Mouse (Mus musculus): ENCODE results near the gene Smc4. TPM values are rescaled to one million over a fixed set of nuclear protein-coding genes. Genes with fewer than 3 reads are reported as not detected.

Gene Smc4
- polyA plus RNA-seq, 1 experiment from 2014 or later = 96.6 TPM

DNA sequence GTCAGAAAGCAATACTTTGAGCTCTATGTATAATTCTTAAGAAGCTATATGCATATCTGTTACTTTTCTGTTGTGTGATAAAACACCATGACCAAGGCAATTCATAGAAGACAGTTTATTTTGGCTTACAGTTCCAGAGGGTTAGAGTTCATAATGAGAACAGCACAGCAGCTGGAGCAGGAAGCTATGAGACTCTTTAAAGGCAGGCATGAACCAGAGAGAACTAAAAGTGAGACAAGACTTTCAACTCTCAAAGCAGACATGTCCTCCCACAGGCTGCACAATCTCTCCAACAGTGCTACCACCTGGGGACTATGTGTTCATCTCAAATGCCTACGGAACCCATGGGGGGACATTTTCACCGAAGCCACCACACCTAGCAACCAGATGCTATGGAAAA is 35.6 kb downstream of the Smc4 start:
- H3K9me3 ChIP-seq (replicated peaks; ENCODE audit: control insufficient read depth, low read length) = no peaks in the 10 kb centered on the region
- no peaks in the 10 kb centered on the region for H3K27me3 ChIP-seq (replicated peaks; ENCODE audit: control insufficient read depth, insufficient read depth, low read length)
- 89% methylated on average over 2 of the region's 2 CpGs for WGBS
- peaks cover 5% of the 10 kb centered on the region for H3K4me1 ChIP-seq (ENCODE audit: control insufficient read depth, insufficient read depth, low read length)
- peaks cover 34% of the 10 kb centered on the region for H3K36me3 ChIP-seq (ENCODE audit: control insufficient read depth, insufficient read depth, low read length)
- ATAC-seq (no peak), DNase-seq (ENCODE audit: low spot score) (no peak)
- no peak overlapping the region for H3K27ac ChIP-seq (ENCODE audit: low read depth, low read length)
- no peak overlapping the region for H3K4me3 ChIP-seq (ENCODE audit: low read depth, low read length)
- H3K4me2 ChIP-seq (ENCODE audit: low read length) = peak overlapping the region; percentile 36; the same call in 1 of the 2 replicates
- no peak overlapping the region for H3K9ac ChIP-seq (ENCODE audit: low read length)

DNA sequence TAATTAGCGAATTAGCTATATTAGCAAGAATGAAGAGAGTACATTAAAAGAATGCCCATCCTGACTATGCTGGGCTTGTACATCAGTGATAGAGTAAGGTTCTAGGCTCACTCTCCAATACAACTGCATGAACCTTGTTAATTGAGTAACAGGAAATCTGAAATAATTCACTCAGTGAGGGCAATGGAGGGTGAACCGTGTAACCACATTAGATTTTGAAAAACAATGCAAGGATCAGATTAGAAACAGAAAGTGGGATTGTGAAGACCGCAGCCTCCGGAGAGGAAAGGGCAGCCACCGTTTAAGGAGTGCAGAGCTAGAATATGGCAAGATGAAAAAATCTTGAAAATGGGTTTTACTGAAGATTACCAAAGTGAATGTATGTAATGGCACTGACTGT is 36.8 kb downstream of the Smc4 start:
- Histone ChIP-seq H3K9me3 (replicated peaks; ENCODE audit: control insufficient read depth, low read length) (no peaks in the 10 kb centered on the region), H3K4me3 (ENCODE audit: low read depth, low read length) (no peak overlapping the region; the same call in 1 of the 2 replicates), H3K27ac (ENCODE audit: low read depth, low read length) (no peak overlapping the region), H3K27me3 (replicated peaks; ENCODE audit: control insufficient read depth, insufficient read depth, low read length) (no peaks in the 10 kb centered on the region), H3K9ac (ENCODE audit: low read length) (no peak overlapping the region), H3K36me3 (ENCODE audit: control insufficient read depth, insufficient read depth, low read length) (peaks cover 25% of the 10 kb centered on the region), H3K4me1 (ENCODE audit: control insufficient read depth, insufficient read depth, low read length) (peaks cover 13% of the 10 kb centered on the region), H3K4me2 (ENCODE audit: low read length) (peak overlapping the region; percentile 36)
- WGBS = 66% methylated on average over 5 of the region's 5 CpGs
- no peak for DNase-seq (ENCODE audit: low spot score)
- no peak for ATAC-seq

DNA sequence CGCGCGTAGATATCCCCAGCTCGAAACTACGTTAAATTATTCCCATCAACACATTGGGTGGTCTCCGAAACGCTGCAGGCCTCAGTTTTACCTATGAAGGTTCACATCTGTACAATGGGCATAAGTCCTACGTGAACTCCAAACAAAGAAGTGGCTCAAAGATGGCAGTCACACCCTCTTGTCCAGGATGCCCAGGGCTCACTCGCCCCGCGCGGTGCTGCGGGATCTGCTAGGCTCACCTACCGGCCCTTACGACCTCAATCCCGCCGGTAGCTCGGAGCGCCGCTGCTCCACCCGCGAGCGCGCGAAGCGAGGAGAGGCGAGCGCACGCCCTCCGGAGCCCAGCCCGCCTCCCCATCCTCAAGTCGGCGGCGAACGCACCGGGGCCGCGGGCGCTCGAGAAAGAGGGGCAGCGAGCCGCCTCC is 39.6 kb downstream of the Smc4 start:
- Histone ChIP-seq H3K4me2 (ENCODE audit: low read length) (peak overlapping the region; percentile 56), H3K27ac (ENCODE audit: low read depth, low read length) (peak overlapping the region; percentile 91), H3K9me3 (replicated peaks; ENCODE audit: control insufficient read depth, low read length) (no peaks in the 10 kb centered on the region), H3K4me1 (ENCODE audit: control insufficient read depth, insufficient read depth, low read length) (peaks cover 13% of the 10 kb centered on the region), H3K36me3 (ENCODE audit: control insufficient read depth, insufficient read depth, low read length) (peaks cover 14% of the 10 kb centered on the region), H3K27me3 (replicated peaks; ENCODE audit: control insufficient read depth, insufficient read depth, low read length) (no peaks in the 10 kb centered on the region), H3K4me3 (ENCODE audit: low read depth, low read length) (peak overlapping the region; percentile 88), H3K9ac (ENCODE audit: low read length) (peak overlapping the region; percentile 95)
- peak; percentile 75 for ATAC-seq
- WGBS = under 1% methylated on average over 37 of the region's 42 CpGs
- DNase-seq (ENCODE audit: low spot score) = peak; percentile 71

DNA sequence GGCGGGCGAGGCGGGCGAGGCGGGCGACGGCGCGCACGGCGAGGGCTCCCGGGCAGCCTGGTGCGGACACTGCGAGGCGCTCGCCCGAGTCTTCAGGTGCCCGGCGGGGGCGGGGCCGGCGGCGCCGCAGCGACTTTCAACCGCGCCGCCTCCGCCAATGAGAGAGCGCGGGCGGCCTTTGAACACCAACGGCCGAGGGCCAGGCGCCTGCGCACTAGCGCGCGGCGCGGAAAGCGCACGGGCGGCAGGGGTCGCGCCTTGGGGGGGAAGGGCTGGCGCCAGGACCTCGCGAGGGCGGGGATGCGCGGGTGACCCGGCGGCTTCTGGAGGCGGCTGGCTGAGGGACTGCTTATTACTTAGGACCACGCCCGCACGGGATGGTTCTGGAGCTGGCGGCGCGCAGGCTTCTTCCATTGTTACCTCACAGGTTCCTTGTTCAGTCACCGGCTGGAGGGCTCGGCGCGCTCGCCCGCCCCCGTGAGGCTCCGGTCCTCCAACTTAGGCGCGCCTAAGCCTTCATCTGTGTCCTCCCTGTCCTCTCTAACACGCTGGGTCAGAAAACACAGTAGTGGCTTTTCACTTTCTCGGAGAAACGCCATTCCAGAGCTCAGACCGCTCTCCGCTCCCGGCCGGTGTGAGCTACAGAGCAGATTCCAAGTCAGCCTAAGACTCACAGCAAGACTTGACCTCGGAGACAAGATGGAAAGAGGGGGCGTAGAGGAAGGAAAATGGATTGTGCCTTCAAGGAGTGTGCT is 40.3 kb downstream of the Smc4 start, which contains the start of gene Trim59:
Trim59 (minus strand) TSS at position 111 of the 755 bp plus-strand sequence.
- H3K36me3 ChIP-seq (ENCODE audit: control insufficient read depth, insufficient read depth, low read length) = peaks cover 11% of the 10 kb centered on the region
- peak; percentile 98 for ATAC-seq
- H3K4me2 ChIP-seq (ENCODE audit: low read length) = peak within 1 kb of the TSS; percentile 70
- peak within 1 kb of the TSS; percentile 88 for H3K4me3 ChIP-seq (ENCODE audit: low read depth, low read length)
- H3K27me3 ChIP-seq (replicated peaks; ENCODE audit: control insufficient read depth, insufficient read depth, low read length) = no peaks in the 10 kb centered on the region
- DNase-seq (ENCODE audit: low spot score) = peak; percentile 97
- under 1% methylated on average over 75 of the region's 80 CpGs for WGBS
- H3K9me3 ChIP-seq (replicated peaks; ENCODE audit: control insufficient read depth, low read length) = no peaks in the 10 kb centered on the region
- peak within 1 kb of the TSS; percentile 91 for H3K27ac ChIP-seq (ENCODE audit: low read depth, low read length)
- peaks cover 13% of the 10 kb centered on the region for H3K4me1 ChIP-seq (ENCODE audit: control insufficient read depth, insufficient read depth, low read length)
- H3K9ac ChIP-seq (ENCODE audit: low read length) = peak within 1 kb of the TSS; percentile 95

DNA sequence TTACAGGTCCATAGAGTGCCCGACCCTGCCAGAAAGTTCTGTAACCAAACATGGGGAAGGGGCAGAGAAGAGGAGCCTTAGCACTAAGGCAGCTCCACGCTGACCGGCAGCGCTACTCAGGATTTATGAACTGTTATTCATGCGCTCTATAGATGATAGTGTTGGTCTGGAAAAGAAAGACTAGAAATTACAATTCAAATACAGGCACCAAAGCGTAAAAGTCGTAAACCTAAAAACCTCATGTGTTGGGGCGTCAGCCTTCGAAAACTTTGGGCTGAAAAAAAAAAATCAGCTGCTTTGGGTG is 40.8 kb downstream of the Smc4 start:
- Histone ChIP-seq H3K4me2 (ENCODE audit: low read length) (peak overlapping the region; percentile 70), H3K9ac (ENCODE audit: low read length) (peak overlapping the region; percentile 95), H3K36me3 (ENCODE audit: control insufficient read depth, insufficient read depth, low read length) (peaks cover 7% of the 10 kb centered on the region), H3K4me3 (ENCODE audit: low read depth, low read length) (peak overlapping the region; percentile 88), H3K27ac (ENCODE audit: low read depth, low read length) (peak overlapping the region; percentile 91; the same call in 1 of the 2 replicates), H3K4me1 (ENCODE audit: control insufficient read depth, insufficient read depth, low read length) (peaks cover 13% of the 10 kb centered on the region), H3K9me3 (replicated peaks; ENCODE audit: control insufficient read depth, low read length) (no peaks in the 10 kb centered on the region), H3K27me3 (replicated peaks; ENCODE audit: control insufficient read depth, insufficient read depth, low read length) (no peaks in the 10 kb centered on the region)
- 9% methylated on average over 9 of the region's 9 CpGs for WGBS
- ATAC-seq (peak; percentile 8), DNase-seq (ENCODE audit: low spot score) (no peak)

DNA sequence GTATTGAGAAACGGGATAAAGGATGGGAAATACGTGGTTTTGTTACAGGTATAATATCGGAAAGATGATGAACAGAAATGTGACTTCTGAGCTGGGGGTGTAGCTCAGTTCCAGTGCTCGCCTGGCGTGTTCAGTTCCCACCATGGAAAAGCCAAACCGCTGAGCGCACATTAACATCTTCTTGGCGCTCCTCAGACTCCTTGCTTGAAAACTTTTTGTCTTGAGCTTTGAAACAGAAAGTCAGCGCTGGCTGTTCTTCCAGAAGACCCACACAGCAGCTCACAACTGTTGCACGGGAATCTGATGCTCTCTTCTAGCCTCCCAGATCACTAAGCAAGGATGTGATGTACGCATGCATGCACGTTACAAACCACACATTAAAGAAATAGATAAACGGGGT is 41.2 kb downstream of the Smc4 start:
- DNase-seq (ENCODE audit: low spot score) (peak; percentile 42), ATAC-seq (no peak)
- H3K4me2 ChIP-seq (ENCODE audit: low read length) = peak overlapping the region; percentile 70
- H3K27me3 ChIP-seq (replicated peaks; ENCODE audit: control insufficient read depth, insufficient read depth, low read length) = no peaks in the 10 kb centered on the region
- peak overlapping the region; percentile 88 for H3K4me3 ChIP-seq (ENCODE audit: low read depth, low read length)
- H3K9me3 ChIP-seq (replicated peaks; ENCODE audit: control insufficient read depth, low read length) = no peaks in the 10 kb centered on the region
- H3K4me1 ChIP-seq (ENCODE audit: control insufficient read depth, insufficient read depth, low read length) = peaks cover 13% of the 10 kb centered on the region
- 22% methylated on average over 13 of the region's 13 CpGs for WGBS
- H3K9ac ChIP-seq (ENCODE audit: low read length) = peak overlapping the region; percentile 95
- H3K36me3 ChIP-seq (ENCODE audit: control insufficient read depth, insufficient read depth, low read length) = 0 out of 2 replicates have a peak, but pooled peaks cover 3% of the 10 kb centered on the region
- no peak overlapping the region for H3K27ac ChIP-seq (ENCODE audit: low read depth, low read length)

DNA sequence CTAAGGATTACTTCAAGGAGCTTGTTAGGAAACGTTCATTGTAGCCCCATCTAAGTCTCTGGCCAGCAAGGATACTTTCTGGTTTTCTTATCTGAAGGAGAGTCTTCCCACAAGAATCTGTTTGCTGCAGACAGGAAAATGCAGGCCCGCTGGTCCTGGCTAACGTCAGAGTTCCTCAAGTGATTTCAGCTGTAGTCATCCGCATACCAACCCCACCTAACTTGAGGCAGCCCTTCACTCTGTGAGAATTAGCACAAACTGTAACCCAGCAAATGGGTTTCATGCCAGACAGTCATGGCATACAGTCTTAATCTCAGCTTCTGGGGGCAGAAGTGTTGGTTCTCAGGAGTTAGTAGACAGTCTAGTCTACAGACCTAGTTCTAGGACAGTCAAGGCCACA is 42.0 kb downstream of the Smc4 start:
- Histone ChIP-seq H3K9me3 (replicated peaks; ENCODE audit: control insufficient read depth, low read length) (no peaks in the 10 kb centered on the region), H3K4me2 (ENCODE audit: low read length) (no peak overlapping the region), H3K4me3 (ENCODE audit: low read depth, low read length) (no peak overlapping the region), H3K9ac (ENCODE audit: low read length) (no peak overlapping the region), H3K27ac (ENCODE audit: low read depth, low read length) (no peak overlapping the region), H3K36me3 (ENCODE audit: control insufficient read depth, insufficient read depth, low read length) (0 out of 2 replicates have a peak, but pooled peaks cover 3% of the 10 kb centered on the region), H3K4me1 (ENCODE audit: control insufficient read depth, insufficient read depth, low read length) (peaks cover 11% of the 10 kb centered on the region), H3K27me3 (replicated peaks; ENCODE audit: control insufficient read depth, insufficient read depth, low read length) (no peaks in the 10 kb centered on the region)
- ATAC-seq = no peak
- no peak for DNase-seq (ENCODE audit: low spot score)
- WGBS = 87% methylated on average over 4 of the region's 4 CpGs

DNA sequence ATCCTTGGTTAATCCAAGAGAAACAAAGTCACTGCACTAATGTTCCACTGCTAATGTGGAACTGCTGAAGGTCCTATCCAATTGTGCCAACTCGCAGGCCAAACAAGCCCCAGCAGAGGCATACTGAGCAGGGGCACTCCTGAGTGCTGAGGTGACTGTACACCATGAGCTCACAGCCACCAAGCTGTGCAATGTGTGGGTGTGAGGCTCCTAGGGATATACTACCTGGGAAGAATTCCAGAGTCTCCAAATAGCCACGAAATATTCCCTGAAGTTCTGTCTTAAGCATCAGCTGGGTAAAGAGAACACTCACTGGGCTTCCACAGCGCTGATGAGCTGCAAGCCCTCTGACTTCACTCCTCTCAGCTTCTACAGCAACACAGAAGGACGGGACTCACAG is 43.1 kb downstream of the Smc4 start:
- H3K4me1 ChIP-seq (ENCODE audit: control insufficient read depth, insufficient read depth, low read length) = peaks cover 11% of the 10 kb centered on the region
- H3K4me3 ChIP-seq (ENCODE audit: low read depth, low read length) = no peak overlapping the region
- 0 out of 2 replicates have a peak, but pooled peaks cover 3% of the 10 kb centered on the region for H3K36me3 ChIP-seq (ENCODE audit: control insufficient read depth, insufficient read depth, low read length)
- H3K4me2 ChIP-seq (ENCODE audit: low read length) = no peak overlapping the region
- DNase-seq (ENCODE audit: low spot score) (no peak), ATAC-seq (no peak)
- H3K27me3 ChIP-seq (replicated peaks; ENCODE audit: control insufficient read depth, insufficient read depth, low read length) = no peaks in the 10 kb centered on the region
- H3K9ac ChIP-seq (ENCODE audit: low read length) = no peak overlapping the region
- H3K9me3 ChIP-seq (replicated peaks; ENCODE audit: control insufficient read depth, low read length) = no peaks in the 10 kb centered on the region
- no peak overlapping the region for H3K27ac ChIP-seq (ENCODE audit: low read depth, low read length)
- WGBS = 78% methylated on average over 4 of the region's 4 CpGs

DNA sequence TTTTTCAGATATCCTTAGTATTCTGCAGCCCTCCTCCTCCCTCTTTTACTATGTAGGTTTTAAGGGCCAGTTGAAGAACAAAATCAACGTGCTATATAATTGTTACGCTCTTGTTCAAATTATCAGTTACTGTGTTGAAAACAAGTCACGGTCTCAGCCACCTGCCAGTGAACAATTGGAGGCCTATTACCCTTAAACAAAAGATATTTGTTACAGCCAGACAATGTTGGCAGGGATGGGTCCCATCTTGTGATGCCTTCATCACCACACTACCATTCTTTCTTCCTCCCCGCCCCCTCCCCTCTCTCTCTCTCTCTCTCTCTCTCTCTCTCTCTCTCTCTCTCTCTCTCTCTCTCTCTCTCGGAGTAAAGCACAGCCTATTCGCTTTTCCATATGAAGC is 44.5 kb downstream of the Smc4 start:
- no peak for DNase-seq (ENCODE audit: low spot score)
- no peaks in the 10 kb centered on the region for H3K36me3 ChIP-seq (ENCODE audit: control insufficient read depth, insufficient read depth, low read length)
- H3K9ac ChIP-seq (ENCODE audit: low read length) = no peak overlapping the region
- ATAC-seq = no peak
- H3K27ac ChIP-seq (ENCODE audit: low read depth, low read length) = no peak overlapping the region
- no peaks in the 10 kb centered on the region for H3K9me3 ChIP-seq (replicated peaks; ENCODE audit: control insufficient read depth, low read length)
- no peak overlapping the region for H3K4me2 ChIP-seq (ENCODE audit: low read length)
- H3K4me1 ChIP-seq (ENCODE audit: control insufficient read depth, insufficient read depth, low read length) = peaks cover 8% of the 10 kb centered on the region
- no peaks in the 10 kb centered on the region for H3K27me3 ChIP-seq (replicated peaks; ENCODE audit: control insufficient read depth, insufficient read depth, low read length)
- 76% methylated on average over 6 of the region's 6 CpGs for WGBS
- no peak overlapping the region for H3K4me3 ChIP-seq (ENCODE audit: low read depth, low read length)

Data from forebrain, embryonic 14.5 days (tissue).